Mouse (Mus musculus) liver, embryonic 14.5 days (tissue): ENCODE results near the gene Epsti1.

Experiments used
- CTCF ChIP-seq: IDR thresholded peaks from 2 replicates; pipeline ENCODE4 v1.5.1; 2016; ENCODE audit warnings: antibody characterized with exemption, low read depth, control low read depth
- EP300 ChIP-seq: IDR thresholded peaks from 2 replicates; pipeline ENCODE4 v1.6.1; 2016; ENCODE audit warnings: antibody characterized with exemption, low read depth

DNA sequence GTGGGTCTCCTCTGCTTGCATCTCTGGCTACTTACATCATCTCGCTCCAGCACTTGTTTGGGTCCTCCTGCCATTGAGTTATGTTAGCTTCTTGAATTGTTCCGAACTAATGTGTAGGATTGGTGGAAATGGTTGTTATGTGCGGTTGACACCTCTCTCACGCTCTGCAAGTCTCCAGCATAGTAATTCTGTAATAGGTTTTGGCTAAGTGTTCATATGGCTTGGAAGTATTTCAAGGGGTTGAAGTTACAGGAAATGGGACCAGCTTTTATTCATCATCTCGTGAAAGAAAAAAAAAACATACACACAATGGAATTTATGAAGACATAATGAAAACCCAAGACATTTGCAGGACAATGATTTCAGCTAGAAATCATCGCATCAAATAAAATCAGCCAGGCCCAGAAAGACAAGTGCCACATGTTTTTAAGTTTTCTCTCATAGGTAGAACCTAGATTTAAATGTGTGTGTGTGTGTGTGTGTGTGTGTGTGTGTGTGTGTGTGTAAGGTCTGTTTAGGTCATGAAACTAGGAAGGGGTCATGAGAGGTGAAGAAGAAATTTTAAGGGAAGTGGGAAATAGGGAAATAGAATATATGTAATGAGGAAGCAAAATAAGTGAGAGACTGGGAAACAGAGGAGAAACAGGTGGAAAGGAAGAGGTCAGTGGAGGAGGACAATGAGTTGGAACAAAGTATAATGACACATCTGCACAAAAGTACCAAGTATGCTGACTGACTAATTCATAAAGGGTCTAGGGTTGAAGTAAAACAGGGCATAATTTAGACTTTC, 19.2 kb downstream of the Epsti1 start:
- TF ChIP-seq CTCF, result no peak
- no peak for TF ChIP-seq EP300
